ENCODE assay signal across 8 mouse cellular contexts in genomic region chr2:32846101-32846804, GRCm38 (mm10). TPM values are rescaled to one million over a fixed set of nuclear protein-coding genes. Genes with fewer than 3 reads are reported as not detected.
A peak's percentile ranks its signal among the peaks of the same experiment; 100 is the strongest.
DNase-seq lines count a peak whose midpoint lies in the region; ATAC-seq and TF ChIP-seq lines count a peak whose summit lies in the region.

No protein-coding gene starts in this region.

- H3K36me3 ChIP-seq in heart, embryonic 11.5 days (ENCODE audit: control insufficient read depth, insufficient read depth, low read length): no peaks in the 10 kb centered on the region
- no peaks in the 10 kb centered on the region for H3K36me3 ChIP-seq in kidney, embryonic 14.5 days (ENCODE audit: control insufficient read depth, insufficient read depth, low read length)
- no peaks in the 10 kb centered on the region for H3K36me3 ChIP-seq in liver, embryonic 11.5 days (ENCODE audit: control insufficient read depth, insufficient read depth, low read length)
- H3K36me3 ChIP-seq in stomach, embryonic 16.5 days (ENCODE audit: control insufficient read depth, insufficient read depth, low read length): no peaks in the 10 kb centered on the region

- under 1% methylated on average over 33 of the region's 33 CpGs for WGBS in bone marrow, adult 2 months
- WGBS in heart, embryonic 11.5 days (ENCODE audit: insufficient replicate concordance): under 1% methylated on average over 33 of the region's 33 CpGs
- WGBS in kidney, embryonic 14.5 days: under 1% methylated on average over 32 of the region's 33 CpGs
- WGBS in liver, embryonic 11.5 days: 0% methylated on average over 28 of the region's 33 CpGs
- under 1% methylated on average over 32 of the region's 33 CpGs for WGBS in stomach, embryonic 16.5 days

- H3K4me3 ChIP-seq in bone marrow, adult 2 months (replicated peaks; ENCODE audit: control insufficient read depth, low read depth, low read length): peak overlapping the region; percentile 81
- peak overlapping the region; percentile 70 for H3K4me3 ChIP-seq in embryonic fibroblast, embryonic 13.5 days (ENCODE audit: insufficient read depth, low read length)
- peak overlapping the region; percentile 79 for H3K4me3 ChIP-seq in heart, embryonic 11.5 days (ENCODE audit: low read depth, low read length)
- peak overlapping the region; percentile 72 for H3K4me3 ChIP-seq in kidney, embryonic 14.5 days (ENCODE audit: low read length)
- H3K4me3 ChIP-seq in liver, embryonic 11.5 days (ENCODE audit: low read depth, low read length): peak overlapping the region; percentile 81
- H3K4me3 ChIP-seq in stomach, embryonic 16.5 days (replicated peaks; ENCODE audit: low read length): peak overlapping the region; percentile 73

- H3K4me2 ChIP-seq in heart, embryonic 11.5 days: peak overlapping the region; percentile 95
- peak overlapping the region; percentile 95 for H3K4me2 ChIP-seq in kidney, embryonic 14.5 days (replicated peaks; ENCODE audit: low read depth, low read length)
- peak overlapping the region; percentile 96 for H3K4me2 ChIP-seq in liver, embryonic 11.5 days
- peak overlapping the region; percentile 85 for H3K4me2 ChIP-seq in stomach, embryonic 16.5 days (ENCODE audit: low read depth, low read length)

- no peak for TF ChIP-seq CTCF in bone marrow, adult 2 months (IDR thresholded peaks at IDR 0.05; ENCODE audit: control insufficient read depth, insufficient read depth, low read length)
- no peak for TF ChIP-seq CTCF in embryonic fibroblast, embryonic 13.5 days (IDR thresholded peaks at IDR 0.05; ENCODE audit: borderline replicate concordance, insufficient read depth, low read length)

- ATAC-seq in CD4-positive, CD25-positive, alpha-beta regulatory T cell, adult 4 months: peak; percentile 36
- no peak; the same call in 1 of the 2 replicates for ATAC-seq in heart, embryonic 11.5 days (replicated peaks; ENCODE audit: insufficient number of reproducible peaks, low FRiP score, low TSS enrichment)
- ATAC-seq in kidney, embryonic 14.5 days (ENCODE audit: low FRiP score, low TSS enrichment): peak; percentile 50
- ATAC-seq in liver, embryonic 11.5 days (replicated peaks; ENCODE audit: low FRiP score): no peak
- ATAC-seq in monocyte, adult 5-6 weeks (replicated peaks; ENCODE audit: insufficient number of reproducible peaks, low FRiP score, low TSS enrichment, poor library complexity, severe bottlenecking): 0 out of 2 replicates have a peak, but pooled peaks have one; percentile 5
- peak; percentile 60 for ATAC-seq in stomach, embryonic 16.5 days (ENCODE audit: insufficient read depth, low FRiP score)

- no peaks in the 10 kb centered on the region for H3K9me3 ChIP-seq in heart, embryonic 11.5 days (replicated peaks; ENCODE audit: control insufficient read depth, low read length)
- no peaks in the 10 kb centered on the region for H3K9me3 ChIP-seq in kidney, embryonic 14.5 days (ENCODE audit: control insufficient read depth, low read length)
- no peaks in the 10 kb centered on the region for H3K9me3 ChIP-seq in liver, embryonic 11.5 days (ENCODE audit: control insufficient read depth, low read length)
- no peaks in the 10 kb centered on the region for H3K9me3 ChIP-seq in stomach, embryonic 16.5 days (replicated peaks; ENCODE audit: control insufficient read depth, low read length)

- peak overlapping the region; percentile 77 for H3K9ac ChIP-seq in heart, embryonic 11.5 days (ENCODE audit: low read depth, low read length)
- H3K9ac ChIP-seq in kidney, embryonic 14.5 days (ENCODE audit: low read depth, low read length): peak overlapping the region; percentile 72
- peak overlapping the region; percentile 62 for H3K9ac ChIP-seq in liver, embryonic 11.5 days (ENCODE audit: low read depth, low read length)
- peak overlapping the region; percentile 78 for H3K9ac ChIP-seq in stomach, embryonic 16.5 days (ENCODE audit: low read length)

- H3K27me3 ChIP-seq in heart, embryonic 11.5 days (ENCODE audit: control insufficient read depth, insufficient read depth, low read length): no peaks in the 10 kb centered on the region; the same call in 1 of the 2 replicates
- no peaks in the 10 kb centered on the region for H3K27me3 ChIP-seq in kidney, embryonic 14.5 days (ENCODE audit: control insufficient read depth, insufficient read depth, low read length)
- peaks cover 5% of the 10 kb centered on the region; the same call in 1 of the 2 replicates for H3K27me3 ChIP-seq in liver, embryonic 11.5 days (replicated peaks; ENCODE audit: control insufficient read depth, insufficient read depth, low read length)
- no peaks in the 10 kb centered on the region for H3K27me3 ChIP-seq in stomach, embryonic 16.5 days (ENCODE audit: control insufficient read depth, insufficient read depth, low read length)

- TF ChIP-seq POLR2A in bone marrow, adult 2 months (IDR thresholded peaks at IDR 0.05; ENCODE audit: borderline replicate concordance, control insufficient read depth, low read depth, low read length): no peak
- TF ChIP-seq POLR2A in embryonic fibroblast, embryonic 13.5 days (IDR thresholded peaks at IDR 0.05; ENCODE audit: low read depth, low read length): peak; percentile 63; the same call in 1 of the 2 replicates

- peak overlapping the region; percentile 56 for H3K27ac ChIP-seq in bone marrow, adult 2 months (ENCODE audit: control insufficient read depth, insufficient read depth, low read depth, low read length, poor library complexity)
- H3K27ac ChIP-seq in embryonic fibroblast, embryonic 13.5 days (ENCODE audit: insufficient read depth, low read length): peak overlapping the region; percentile 81
- H3K27ac ChIP-seq in heart, embryonic 11.5 days (ENCODE audit: low read depth, low read length): peak overlapping the region; percentile 71
- H3K27ac ChIP-seq in kidney, embryonic 14.5 days (ENCODE audit: low read depth, low read length): peak overlapping the region; percentile 62; the same call in 1 of the 2 replicates
- H3K27ac ChIP-seq in liver, embryonic 11.5 days (ENCODE audit: low read depth, low read length): no peak overlapping the region
- H3K27ac ChIP-seq in stomach, embryonic 16.5 days (ENCODE audit: low read length): peak overlapping the region; percentile 74

- H3K4me1 ChIP-seq in bone marrow, adult 2 months (ENCODE audit: control insufficient read depth, insufficient read depth, low read length): no peaks in the 10 kb centered on the region
- H3K4me1 ChIP-seq in embryonic fibroblast, embryonic 13.5 days (ENCODE audit: control insufficient read depth, insufficient read depth, low read length): no peaks in the 10 kb centered on the region
- peaks cover 3% of the 10 kb centered on the region; the same call in 1 of the 2 replicates for H3K4me1 ChIP-seq in heart, embryonic 11.5 days (ENCODE audit: control insufficient read depth, insufficient read depth, low read length)
- H3K4me1 ChIP-seq in kidney, embryonic 14.5 days (ENCODE audit: control insufficient read depth, insufficient read depth, low read length): no peaks in the 10 kb centered on the region; the same call in 1 of the 2 replicates
- H3K4me1 ChIP-seq in liver, embryonic 11.5 days (replicated peaks; ENCODE audit: control insufficient read depth, insufficient read depth, low read length): no peaks in the 10 kb centered on the region; the same call in none of the 2 replicates
- 0 out of 2 replicates have a peak, but pooled peaks cover 3% of the 10 kb centered on the region for H3K4me1 ChIP-seq in stomach, embryonic 16.5 days (ENCODE audit: control insufficient read depth, insufficient read depth, low read length)

- peak; percentile 70 for DNase-seq in liver, embryonic 11.5 days (ENCODE audit: low spot score)

RNA-seq across cellular contexts. Expression of gene Stxbp1, which starts 0.8 kb away (rescaled TPM):
- 1 to 10 TPM; 4.2 to 4.7 TPM for polyA plus RNA-seq in CD4-positive, CD25-positive, alpha-beta regulatory T cell, adult 4 months (2017; shearing (Covaris generic))
- polyA plus RNA-seq in bone marrow, adult 2 months (2011; ENCODE audit: insufficient read depth, insufficient read length, low replicate concordance, missing spikeins): 2.5 and 3.2 TPM in 2 replicates
- polyA plus RNA-seq in embryonic fibroblast, embryonic 13.5 days (2011; ENCODE audit: insufficient read length, low read depth, missing spikeins): 33.3 and 41.4 TPM in 2 replicates
- polyA plus RNA-seq in heart, embryonic 11.5 days (2014; fragmentation: Nextera tagmentation; extraction: Ambion mirVana): 20.6 and 26.1 TPM in 2 replicates
- 11.2 and 16.2 TPM in 2 replicates for polyA plus RNA-seq in kidney, embryonic 14.5 days (2014; fragmentation: Nextera tagmentation; extraction: Ambion mirVana)
- 11.8 and 12.0 TPM in 2 replicates for polyA plus RNA-seq in liver, embryonic 11.5 days (2014; fragmentation: Nextera tagmentation; extraction: Ambion mirVana)
- total RNA-seq in monocyte, adult 5-6 weeks (2017): 0.43 to 1.2 TPM (median 1.1 TPM) in 3 replicates
- 20.8 and 23.2 TPM in 2 replicates for polyA plus RNA-seq in stomach, embryonic 16.5 days (2015; fragmentation: Nextera tagmentation; extraction: Ambion mirVana)

RNA-seq across cellular contexts. Expression of gene Fam129b, which starts 29.7 kb away (rescaled TPM):
- polyA plus RNA-seq in CD4-positive, CD25-positive, alpha-beta regulatory T cell, adult 4 months (2017; shearing (Covaris generic)): 1 to 10 TPM in 1 of 2 experiments, under 1 TPM in 1; 0.97 to 1.0 TPM
- 2.1 and 9.9 TPM in 2 replicates for polyA plus RNA-seq in bone marrow, adult 2 months (2011; ENCODE audit: insufficient read depth, insufficient read length, low replicate concordance, missing spikeins)
- polyA plus RNA-seq in embryonic fibroblast, embryonic 13.5 days (2011; ENCODE audit: insufficient read length, low read depth, missing spikeins): 142 and 223 TPM in 2 replicates
- 21.5 and 24.2 TPM in 2 replicates for polyA plus RNA-seq in heart, embryonic 11.5 days (2014; fragmentation: Nextera tagmentation; extraction: Ambion mirVana)
- 18.2 and 19.9 TPM in 2 replicates for polyA plus RNA-seq in kidney, embryonic 14.5 days (2014; fragmentation: Nextera tagmentation; extraction: Ambion mirVana)
- polyA plus RNA-seq in liver, embryonic 11.5 days (2014; fragmentation: Nextera tagmentation; extraction: Ambion mirVana): 11.1 and 11.9 TPM in 2 replicates
- total RNA-seq in monocyte, adult 5-6 weeks (2017): 12.9 to 14.8 TPM (median 14.4 TPM) in 3 replicates
- 108 and 139 TPM in 2 replicates for polyA plus RNA-seq in stomach, embryonic 16.5 days (2015; fragmentation: Nextera tagmentation; extraction: Ambion mirVana)

Comparison
In these comparisons a context has a peak if more than half of its experiments do, and no peak if none do; other contexts are left out.
1. ATAC-seq: peak in CD4-positive, CD25-positive, alpha-beta regulatory T cell, adult 4 months (single experiment), kidney, embryonic 14.5 days (single experiment), monocyte, adult 5-6 weeks (single experiment) and stomach, embryonic 16.5 days (single experiment); none in heart, embryonic 11.5 days (single experiment) and liver, embryonic 11.5 days (single experiment).
2. Peak in every context shown above with its lines, with median percentiles within 50 percentile points of each other: H3K4me3 ChIP-seq, H3K4me2 ChIP-seq and H3K9ac ChIP-seq.